16 mouse cellular contexts compared by ENCODE assay signal in the genomic region with DNA sequence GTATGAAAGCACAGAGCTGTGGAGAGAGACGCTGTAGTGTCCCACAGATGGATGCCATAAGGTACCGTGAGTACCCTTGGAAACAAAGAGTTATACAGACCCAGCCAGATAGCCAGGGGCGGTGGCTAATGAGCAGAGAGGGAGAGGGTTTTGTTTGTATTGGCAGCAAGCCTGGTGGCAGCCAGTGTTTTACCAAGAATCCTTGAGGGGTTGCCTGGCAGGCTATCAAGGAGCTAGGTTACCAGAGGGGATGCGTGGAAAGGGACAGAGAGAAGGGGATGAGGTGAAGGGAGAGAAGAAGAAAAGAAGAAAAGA.
DNase-seq lines count a peak whose midpoint lies in the region; ATAC-seq and TF ChIP-seq lines count a peak whose summit lies in the region.
"Had no signal": no experiment of that assay in that cellular context is flagged by ENCODE, and none has a peak within 500 bp of the region (broad histone marks: within the 10 kb centered on the region; RNA-seq: fewer than 3 reads in every experiment).

No protein-coding gene starts in this region.

- no peak overlapping the region for H3K9ac ChIP-seq in limb, embryonic 14.5 days (ENCODE audit: low read depth, low read length, severe bottlenecking)
- no peak overlapping the region for H3K9ac ChIP-seq in forebrain, postnatal 0 days
- H3K9ac ChIP-seq in liver, embryonic 11.5 days (ENCODE audit: low read depth, low read length): no peak overlapping the region
- H3K9ac ChIP-seq: embryonic facial prominence, embryonic 12.5 days; liver, postnatal 0 days had no signal

- H3K27me3 ChIP-seq in limb, embryonic 14.5 days (ENCODE audit: control insufficient read depth, insufficient read depth, low read length): no peaks in the 10 kb centered on the region
- no peaks in the 10 kb centered on the region for H3K27me3 ChIP-seq in limb, embryonic 10.5 days (ENCODE audit: low read depth, poor library complexity, severe bottlenecking)
- no peaks in the 10 kb centered on the region for H3K27me3 ChIP-seq in forebrain, postnatal 0 days (ENCODE audit: insufficient read depth, low read length)
- H3K27me3 ChIP-seq in liver, embryonic 11.5 days (replicated peaks; ENCODE audit: control insufficient read depth, insufficient read depth, low read length): no peaks in the 10 kb centered on the region
- H3K27me3 ChIP-seq: embryonic facial prominence, embryonic 12.5 days had no signal

- WGBS in limb, embryonic 14.5 days: 43% methylated on average over 4 of the region's 4 CpGs
- 89% methylated on average over 4 of the region's 4 CpGs for WGBS in limb, embryonic 10.5 days
- WGBS in forebrain, postnatal 0 days: 28% methylated on average over 4 of the region's 4 CpGs
- WGBS in liver, embryonic 11.5 days: 69% methylated on average over 4 of the region's 4 CpGs

- peak; percentile 54 for DNase-seq in limb, embryonic 14.5 days (ENCODE audit: low spot score)
- DNase-seq in limb, embryonic 10.5 days (ENCODE audit: low spot score): no peak
- peak; percentile 96 for DNase-seq in brain, embryonic 14.5 days (ENCODE audit: low read depth)
- DNase-seq in cerebellum, adult 9-11 months: peak; percentile 68
- peak; percentile 60 for DNase-seq in forebrain, postnatal 0 days
- no peak for DNase-seq in kidney, adult 18-20 months
- no peak for DNase-seq in liver, embryonic 11.5 days (ENCODE audit: low spot score)
- DNase-seq: adrenal gland, adult 2 months; heart, adult 18-20 months; heart, postnatal 36 days; kidney, adult 8-10 months; liver, postnatal 0 days; right cerebral cortex, postnatal 25 days; thymus, adult 18-20 months had no signal

- no peak for ATAC-seq in limb, embryonic 14.5 days (ENCODE audit: low FRiP score, low read depth)
- ATAC-seq in forebrain, postnatal 0 days: peak; percentile 66
- no peak for ATAC-seq in liver, embryonic 11.5 days (replicated peaks; ENCODE audit: low FRiP score)
- ATAC-seq: liver, postnatal 0 days had no signal

- no peak for TF ChIP-seq CTCF in brain, embryonic 14.5 days (IDR thresholded peaks at IDR 0.05; ENCODE audit: borderline replicate concordance, extremely low read depth, insufficient read depth, insufficient read length)
- no peak for TF ChIP-seq CTCF in forebrain, postnatal 0 days (IDR thresholded peaks at IDR 0.05; ENCODE audit: low read depth)

- H3K4me1 ChIP-seq in limb, embryonic 14.5 days (ENCODE audit: control insufficient read depth, insufficient read depth, low read length): no peaks in the 10 kb centered on the region; the same call in 1 of the 2 replicates
- H3K4me1 ChIP-seq in limb, embryonic 10.5 days: no peaks in the 10 kb centered on the region
- H3K4me1 ChIP-seq in forebrain, postnatal 0 days (ENCODE audit: insufficient read depth): no peaks in the 10 kb centered on the region; the same call in 1 of the 2 replicates
- no peaks in the 10 kb centered on the region for H3K4me1 ChIP-seq in liver, embryonic 11.5 days (replicated peaks; ENCODE audit: control insufficient read depth, insufficient read depth, low read length)

- H3K36me3 ChIP-seq in limb, embryonic 14.5 days (ENCODE audit: control insufficient read depth, insufficient read depth, low read length): no peaks in the 10 kb centered on the region
- H3K36me3 ChIP-seq in limb, embryonic 10.5 days: no peaks in the 10 kb centered on the region
- H3K36me3 ChIP-seq in forebrain, postnatal 0 days (ENCODE audit: insufficient read depth): no peaks in the 10 kb centered on the region
- H3K36me3 ChIP-seq in liver, embryonic 11.5 days (ENCODE audit: control insufficient read depth, insufficient read depth, low read length): no peaks in the 10 kb centered on the region
- H3K36me3 ChIP-seq: embryonic facial prominence, embryonic 12.5 days had no signal

- 0 out of 2 replicates have a peak, but pooled peaks cover 4% of the 10 kb centered on the region for H3K9me3 ChIP-seq in limb, embryonic 14.5 days (ENCODE audit: control insufficient read depth, low read length)
- H3K9me3 ChIP-seq in limb, embryonic 10.5 days (replicated peaks): peaks cover 2% of the 10 kb centered on the region; the same call in 1 of the 2 replicates
- no peaks in the 10 kb centered on the region for H3K9me3 ChIP-seq in forebrain, postnatal 0 days (ENCODE audit: low read length)
- no peaks in the 10 kb centered on the region for H3K9me3 ChIP-seq in liver, embryonic 11.5 days (ENCODE audit: control insufficient read depth, low read length)

- no peak overlapping the region for H3K4me3 ChIP-seq in limb, embryonic 14.5 days (replicated peaks; ENCODE audit: low read length)
- no peak overlapping the region for H3K4me3 ChIP-seq in limb, embryonic 10.5 days
- H3K4me3 ChIP-seq in forebrain, postnatal 0 days (ENCODE audit: low read depth, low read length): no peak overlapping the region
- H3K4me3 ChIP-seq in liver, embryonic 11.5 days (ENCODE audit: low read depth, low read length): no peak overlapping the region
- H3K4me3 ChIP-seq: embryonic facial prominence, embryonic 12.5 days; layer of hippocampus, adult 2 months had no signal

- TF ChIP-seq POLR2A in limb, embryonic 14.5 days (IDR thresholded peaks at IDR 0.05; ENCODE audit: borderline replicate concordance, extremely low read depth, insufficient read depth, insufficient read length): no peak
- no peak for TF ChIP-seq POLR2A in brain, embryonic 14.5 days (IDR thresholded peaks at IDR 0.05; ENCODE audit: borderline replicate concordance, extremely low read depth, insufficient read depth, insufficient read length, poor library complexity, severe bottlenecking)

- no peak overlapping the region for H3K4me2 ChIP-seq in limb, embryonic 14.5 days (replicated peaks; ENCODE audit: low read depth, low read length, severe bottlenecking)
- H3K4me2 ChIP-seq in forebrain, postnatal 0 days (ENCODE audit: low read depth): no peak overlapping the region
- no peak overlapping the region for H3K4me2 ChIP-seq in liver, embryonic 11.5 days
- H3K4me2 ChIP-seq: embryonic facial prominence, embryonic 12.5 days had no signal

- no peak overlapping the region for H3K27ac ChIP-seq in limb, embryonic 14.5 days (replicated peaks; ENCODE audit: low read depth, low read length)
- H3K27ac ChIP-seq in limb, embryonic 10.5 days: no peak overlapping the region
- H3K27ac ChIP-seq in forebrain, postnatal 0 days (ENCODE audit: low read depth, low read length): no peak overlapping the region
- no peak overlapping the region for H3K27ac ChIP-seq in liver, embryonic 11.5 days (ENCODE audit: low read depth, low read length)
- H3K27ac ChIP-seq: layer of hippocampus, adult 2 months had no signal

Comparison
In these comparisons a context has a peak if more than half of its experiments do, and no peak if none do; other contexts are left out.
1. DNase-seq: peak in limb, embryonic 14.5 days (single experiment), brain, embryonic 14.5 days (single experiment), cerebellum, adult 9-11 months (single experiment) and forebrain, postnatal 0 days (single experiment); none in limb, embryonic 10.5 days (single experiment), kidney, adult 18-20 months (single experiment) and liver, embryonic 11.5 days (single experiment).